Mouse (Mus musculus): ENCODE measurements at regions not wholly inside any gene's neighbourhood (a gene's known extent, or its start where the extent isn't known, plus 50 kb on each side); places are given as distances from the start of the nearest gene placed in this dataset.
"Not testable (repeated sequence)": the region's sequence is repeated elsewhere in the genome, so short reads cannot be mapped to it uniquely, and the experiment has no call there.

- Histone ChIP-seq H3K27ac (replicated peaks) (no peak overlapping the region), H3K9ac (replicated peaks) (no peak overlapping the region), H3K4me1 (no peaks in the 10 kb centered on the region), H3K9me3 (replicated peaks) (no peaks in the 10 kb centered on the region), H3K36me3 (no peaks in the 10 kb centered on the region), H3K27me3 (replicated peaks) (no peaks in the 10 kb centered on the region), H3K4me3 (replicated peaks) (no peak overlapping the region), H3K4me2 (no peak overlapping the region)
- ATAC-seq (ENCODE audit: low FRiP score) = no peak
These were observed 603.5 kb upstream of the Gje1 start for GRCm38 (mm10) chr10:15321480-15321879.

GRCm38 (mm10) chr10:15317017-15317607, 599.1 kb upstream of the Gje1 start:
- Histone ChIP-seq H3K4me1 (no peaks in the 10 kb centered on the region), H3K4me2 (no peak overlapping the region), H3K36me3 (no peaks in the 10 kb centered on the region), H3K4me3 (replicated peaks) (no peak overlapping the region), H3K9me3 (replicated peaks) (no peaks in the 10 kb centered on the region), H3K9ac (replicated peaks) (no peak overlapping the region), H3K27me3 (replicated peaks) (no peaks in the 10 kb centered on the region), H3K27ac (replicated peaks) (no peak overlapping the region)
- ATAC-seq (ENCODE audit: low FRiP score) = no peak
- WGBS = 82% methylated on average over 2 of the region's 2 CpGs

GRCm38 (mm10) chr10:15310650-15311049, 592.6 kb upstream of the Gje1 start:
- H3K27me3 ChIP-seq (replicated peaks) = no peaks in the 10 kb centered on the region
- no peak for ATAC-seq (ENCODE audit: low FRiP score)
- no peaks in the 10 kb centered on the region for H3K36me3 ChIP-seq
- H3K4me1 ChIP-seq = no peaks in the 10 kb centered on the region
- 88% methylated on average over 2 of the region's 2 CpGs for WGBS
- no peak overlapping the region for H3K27ac ChIP-seq (replicated peaks)
- no peak overlapping the region for H3K4me2 ChIP-seq
- no peak overlapping the region for H3K4me3 ChIP-seq (replicated peaks)
- H3K9ac ChIP-seq (replicated peaks) = no peak overlapping the region
- no peaks in the 10 kb centered on the region for H3K9me3 ChIP-seq (replicated peaks)

GRCm38 (mm10) chr10:15305811-15306473, 587.9 kb upstream of the Gje1 start:
- Histone ChIP-seq H3K9me3 (replicated peaks) (no peaks in the 10 kb centered on the region), H3K27ac (replicated peaks) (no peak overlapping the region), H3K9ac (replicated peaks) (no peak overlapping the region), H3K4me2 (no peak overlapping the region), H3K36me3 (no peaks in the 10 kb centered on the region), H3K27me3 (replicated peaks) (no peaks in the 10 kb centered on the region), H3K4me3 (replicated peaks) (no peak overlapping the region), H3K4me1 (no peaks in the 10 kb centered on the region)
- 82% methylated on average over 3 of the region's 3 CpGs for WGBS
- ATAC-seq (ENCODE audit: low FRiP score) = no peak

- Histone ChIP-seq H3K9me3 (replicated peaks) (no peaks in the 10 kb centered on the region), H3K4me2 (peak overlapping the region; percentile 43), H3K36me3 (no peaks in the 10 kb centered on the region), H3K9ac (replicated peaks) (no peak overlapping the region; the same call in 1 of the 2 replicates), H3K4me3 (replicated peaks) (peak overlapping the region; percentile 23; the same call in 1 of the 2 replicates), H3K27me3 (replicated peaks) (no peaks in the 10 kb centered on the region), H3K27ac (replicated peaks) (peak overlapping the region; percentile 54; the same call in 1 of the 2 replicates), H3K4me1 (peaks cover 7% of the 10 kb centered on the region)
- ATAC-seq (ENCODE audit: low FRiP score) = peak; percentile 94
- 41% methylated on average over 8 of the region's 8 CpGs for WGBS
These were observed 582.4 kb upstream of the Gje1 start for GRCm38 (mm10) chr10:15300199-15301085.

- no peaks in the 10 kb centered on the region for H3K36me3 ChIP-seq
- H3K9ac ChIP-seq (replicated peaks) = no peak overlapping the region
- H3K4me2 ChIP-seq = peak overlapping the region; percentile 43
- H3K27ac ChIP-seq (replicated peaks) = 0 out of 2 replicates have a peak overlapping the region, but pooled peaks have one; percentile 33
- no peaks in the 10 kb centered on the region for H3K27me3 ChIP-seq (replicated peaks)
- H3K4me3 ChIP-seq (replicated peaks) = no peak overlapping the region; the same call in 1 of the 2 replicates
- peaks cover 7% of the 10 kb centered on the region for H3K4me1 ChIP-seq
- 33% methylated on average over 11 of the region's 11 CpGs for WGBS
- ATAC-seq (ENCODE audit: low FRiP score) = peak; percentile 45; the same call in 1 of the 2 replicates
- no peaks in the 10 kb centered on the region for H3K9me3 ChIP-seq (replicated peaks)
These were observed 581.6 kb upstream of the Gje1 start for GRCm38 (mm10) chr10:15299331-15300198.

GRCm38 (mm10) chr10:15297257-15297656, 579.2 kb upstream of the Gje1 start:
- Histone ChIP-seq H3K27ac (replicated peaks) (no peak overlapping the region), H3K4me1 (peaks cover 7% of the 10 kb centered on the region), H3K27me3 (replicated peaks) (no peaks in the 10 kb centered on the region), H3K36me3 (no peaks in the 10 kb centered on the region), H3K4me2 (no peak overlapping the region), H3K9me3 (replicated peaks) (no peaks in the 10 kb centered on the region), H3K9ac (replicated peaks) (no peak overlapping the region), H3K4me3 (replicated peaks) (no peak overlapping the region)
- WGBS = 95% methylated on average over 2 of the region's 2 CpGs
- ATAC-seq (ENCODE audit: low FRiP score) = no peak

GRCm38 (mm10) chr10:15294125-15294524, 576.1 kb upstream of the Gje1 start:
- ATAC-seq (ENCODE audit: low FRiP score) = no peak
- H3K27ac ChIP-seq (replicated peaks) = no peak overlapping the region
- WGBS = 93% methylated on average over 1 of the region's 1 CpGs

GRCm38 (mm10) chr10:15263337-15263736, 545.3 kb upstream of the Gje1 start:
- 63% methylated on average over 1 of the region's 1 CpGs for WGBS
- not testable (repeated sequence) for H3K27ac ChIP-seq (replicated peaks); H3K9ac ChIP-seq (replicated peaks); H3K4me1 ChIP-seq; H3K27me3 ChIP-seq (replicated peaks); ATAC-seq (ENCODE audit: low FRiP score); H3K9me3 ChIP-seq (replicated peaks); H3K4me3 ChIP-seq (replicated peaks); H3K36me3 ChIP-seq; H3K4me2 ChIP-seq

More at GRCm38 (mm10) chr10:15294125-15294524, 576.1 kb upstream of the Gje1 start:
- Histone ChIP-seq H3K27me3 (replicated peaks) (no peaks in the 10 kb centered on the region), H3K36me3 (no peaks in the 10 kb centered on the region), H3K4me2 (no peak overlapping the region), H3K9ac (replicated peaks) (no peak overlapping the region), H3K9me3 (replicated peaks) (no peaks in the 10 kb centered on the region), H3K4me1 (no peaks in the 10 kb centered on the region), H3K4me3 (replicated peaks) (no peak overlapping the region)

- H3K36me3 ChIP-seq; H3K4me2 ChIP-seq; H3K9me3 ChIP-seq (replicated peaks); H3K27ac ChIP-seq (replicated peaks); H3K4me1 ChIP-seq; H3K9ac ChIP-seq (replicated peaks); H3K4me3 ChIP-seq (replicated peaks); ATAC-seq (ENCODE audit: low FRiP score); H3K27me3 ChIP-seq (replicated peaks): not testable (repeated sequence)
- WGBS = 83% methylated on average over 7 of the region's 7 CpGs
These were observed 544.3 kb upstream of the Gje1 start for GRCm38 (mm10) chr10:15262282-15262681.

GRCm38 (mm10) chr10:15249402-15250086, 531.5 kb upstream of the Gje1 start:
- Histone ChIP-seq H3K4me1 (no peaks in the 10 kb centered on the region), H3K36me3 (no peaks in the 10 kb centered on the region), H3K4me2 (no peak overlapping the region), H3K9ac (replicated peaks) (no peak overlapping the region), H3K27me3 (replicated peaks) (no peaks in the 10 kb centered on the region), H3K9me3 (replicated peaks) (no peaks in the 10 kb centered on the region), H3K27ac (replicated peaks) (no peak overlapping the region), H3K4me3 (replicated peaks) (no peak overlapping the region)
- WGBS = 69% methylated on average over 2 of the region's 2 CpGs
- ATAC-seq (ENCODE audit: low FRiP score) = no peak
